Mouse (Mus musculus): Measurements from ENCODE around the gene Ephx3. TPM values are rescaled to one million over a fixed set of nuclear protein-coding genes. Genes with fewer than 3 reads are reported as not detected.

Ephx3 gene
- polyA plus RNA-seq, 1 experiment from 2014 or later: not detected

GRCm38 (mm10) chr17:32201086-32201485 lies 11.7 kb upstream of the Ephx3 start:
- H3K4me3 ChIP-seq: no peak overlapping the region
- H3K36me3 ChIP-seq: peaks cover 99% of the 10 kb centered on the region
- H3K4me1 ChIP-seq: no peaks in the 10 kb centered on the region
- no peaks in the 10 kb centered on the region for H3K9me3 ChIP-seq
- 80% methylated on average over 5 of the region's 5 CpGs for WGBS
- H3K27ac ChIP-seq: no peak overlapping the region
- DNase-seq (ENCODE audit: low spot score): no peak
- no peaks in the 10 kb centered on the region for H3K27me3 ChIP-seq (ENCODE audit: insufficient read depth, poor library complexity, severe bottlenecking)

DNA sequence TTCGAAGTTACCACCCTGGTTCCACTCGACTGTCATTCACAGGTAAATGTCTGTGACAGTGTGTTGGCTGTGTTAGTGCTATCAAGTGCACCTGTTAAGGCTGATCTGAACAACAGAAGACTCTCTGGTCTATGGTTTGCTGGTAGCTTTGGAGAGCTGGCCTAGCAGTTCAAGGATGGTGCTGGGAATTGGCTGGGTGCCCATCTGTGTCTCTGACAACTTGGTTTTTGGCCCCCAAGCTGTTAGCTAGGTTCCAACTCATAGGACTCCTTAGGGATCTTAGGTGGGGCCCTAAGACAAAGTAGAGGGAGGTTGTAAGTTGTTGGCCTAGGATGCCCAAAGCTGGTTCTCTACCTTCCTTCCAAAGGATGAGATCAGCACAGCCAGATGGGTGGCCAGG lies 10.4 kb upstream of the Ephx3 start:
- WGBS: 77% methylated on average over 2 of the region's 2 CpGs
- Histone ChIP-seq H3K4me3 (no peak overlapping the region), H3K27ac (no peak overlapping the region), H3K9me3 (no peaks in the 10 kb centered on the region), H3K27me3 (ENCODE audit: insufficient read depth, poor library complexity, severe bottlenecking) (no peaks in the 10 kb centered on the region), H3K36me3 (peaks cover 96% of the 10 kb centered on the region), H3K4me1 (no peaks in the 10 kb centered on the region)
- no peak for DNase-seq (ENCODE audit: low spot score)

- WGBS: 94% methylated on average over 14 of the region's 14 CpGs
- H3K9me3 ChIP-seq: no peaks in the 10 kb centered on the region
- H3K36me3 ChIP-seq: peaks cover 70% of the 10 kb centered on the region
- DNase-seq (ENCODE audit: low spot score): no peak
- H3K27me3 ChIP-seq (ENCODE audit: insufficient read depth, poor library complexity, severe bottlenecking): no peaks in the 10 kb centered on the region
- H3K4me3 ChIP-seq: no peak overlapping the region
- H3K4me1 ChIP-seq: no peaks in the 10 kb centered on the region
- no peak overlapping the region for H3K27ac ChIP-seq
Observed at GRCm38 (mm10) chr17:32197156-32197555, 7.8 kb upstream of the Ephx3 start.

GRCm38 (mm10) chr17:32195725-32196124 lies 6.4 kb upstream of the Ephx3 start:
- H3K36me3 ChIP-seq: peaks cover 56% of the 10 kb centered on the region
- H3K4me3 ChIP-seq: no peak overlapping the region
- no peaks in the 10 kb centered on the region for H3K4me1 ChIP-seq
- H3K27me3 ChIP-seq (ENCODE audit: insufficient read depth, poor library complexity, severe bottlenecking): 0 out of 2 replicates have a peak, but pooled peaks cover under 1% of the 10 kb centered on the region
- H3K9me3 ChIP-seq: no peaks in the 10 kb centered on the region
- DNase-seq (ENCODE audit: low spot score): no peak
- no peak overlapping the region for H3K27ac ChIP-seq
- WGBS: 87% methylated on average over 5 of the region's 5 CpGs

DNA sequence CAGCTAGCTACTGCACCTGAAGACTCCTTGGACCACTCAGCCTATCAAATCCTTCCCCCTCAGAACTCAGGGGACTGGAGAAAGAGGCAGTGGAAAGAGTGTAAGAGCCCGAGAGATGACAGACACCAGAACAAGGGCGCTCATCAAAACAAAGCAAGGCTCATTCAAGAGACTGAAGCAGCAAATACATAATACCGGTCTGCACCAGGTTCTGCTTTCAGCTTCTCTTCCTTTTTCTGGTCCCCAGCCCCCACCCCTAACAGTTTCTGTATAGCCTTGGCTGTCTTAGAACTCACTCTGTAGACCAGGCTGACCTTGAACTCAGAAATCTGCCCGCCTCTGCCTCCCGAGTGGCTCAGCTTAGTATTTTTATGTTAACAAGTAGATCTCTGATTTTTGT lies 3.7 kb upstream of the Ephx3 start:
- H3K9me3 ChIP-seq: no peaks in the 10 kb centered on the region
- peaks cover 26% of the 10 kb centered on the region for H3K27me3 ChIP-seq (ENCODE audit: insufficient read depth, poor library complexity, severe bottlenecking)
- H3K4me1 ChIP-seq: peaks cover 19% of the 10 kb centered on the region
- peaks cover 29% of the 10 kb centered on the region for H3K36me3 ChIP-seq
- WGBS: 79% methylated on average over 5 of the region's 5 CpGs
- H3K27ac ChIP-seq: no peak overlapping the region
- DNase-seq (ENCODE audit: low spot score): no peak
- H3K4me3 ChIP-seq: no peak overlapping the region

DNA sequence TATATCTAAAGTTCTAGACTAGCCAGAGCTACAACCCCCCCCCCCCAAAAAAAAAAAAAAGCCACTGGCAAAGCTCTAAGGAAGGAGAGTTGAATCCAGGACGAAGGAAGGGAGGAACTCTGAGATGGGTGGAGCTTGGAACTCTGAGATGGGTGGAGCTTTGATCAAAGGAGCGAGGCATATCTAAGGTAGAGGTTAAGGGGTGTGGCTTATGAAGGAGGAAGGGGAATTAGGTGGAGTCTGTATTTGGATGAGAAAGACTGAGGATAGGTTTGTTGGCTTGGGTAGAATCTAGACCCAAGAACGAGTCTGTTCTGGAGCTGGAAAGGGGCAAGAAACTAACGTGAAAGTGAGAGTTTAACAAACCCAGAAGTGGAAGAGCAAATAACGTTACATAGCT lies 501 bp upstream of the Ephx3 start:
- H3K27ac ChIP-seq: no peak overlapping the region
- WGBS: 15% methylated on average over 5 of the region's 5 CpGs
- no peak for DNase-seq (ENCODE audit: low spot score)
- peaks cover 36% of the 10 kb centered on the region for H3K27me3 ChIP-seq (ENCODE audit: insufficient read depth, poor library complexity, severe bottlenecking)
- no peaks in the 10 kb centered on the region for H3K36me3 ChIP-seq
- H3K4me1 ChIP-seq: peaks cover 19% of the 10 kb centered on the region
- H3K4me3 ChIP-seq: peak overlapping the region; percentile 58
- H3K9me3 ChIP-seq: no peaks in the 10 kb centered on the region

- Histone ChIP-seq H3K4me3 (no peak overlapping the region), H3K27me3 (ENCODE audit: insufficient read depth, poor library complexity, severe bottlenecking) (peaks cover 13% of the 10 kb centered on the region), H3K36me3 (no peaks in the 10 kb centered on the region), H3K27ac (no peak overlapping the region), H3K9me3 (no peaks in the 10 kb centered on the region), H3K4me1 (peaks cover 25% of the 10 kb centered on the region)
- WGBS: 33% methylated on average over 8 of the region's 8 CpGs
- DNase-seq (ENCODE audit: low spot score): no peak
Observed at GRCm38 (mm10) chr17:32183017-32183416, 6.3 kb downstream of the Ephx3 start.

GRCm38 (mm10) chr17:32179621-32180491 lies 9.5 kb downstream of the Ephx3 start:
- peaks cover 25% of the 10 kb centered on the region for H3K4me1 ChIP-seq
- WGBS: 41% methylated on average over 11 of the region's 11 CpGs
- peaks cover 3% of the 10 kb centered on the region; the same call in 1 of the 2 replicates for H3K27me3 ChIP-seq (ENCODE audit: insufficient read depth, poor library complexity, severe bottlenecking)
- no peaks in the 10 kb centered on the region for H3K36me3 ChIP-seq
- 0 out of 2 replicates have a peak overlapping the region, but pooled peaks have one; percentile 25 for H3K27ac ChIP-seq
- H3K4me3 ChIP-seq: no peak overlapping the region
- no peaks in the 10 kb centered on the region for H3K9me3 ChIP-seq
- no peak for DNase-seq (ENCODE audit: low spot score)

- no peak overlapping the region for H3K4me3 ChIP-seq
- 83% methylated on average over 4 of the region's 4 CpGs for WGBS
- H3K27me3 ChIP-seq (ENCODE audit: insufficient read depth, poor library complexity, severe bottlenecking): no peaks in the 10 kb centered on the region
- no peaks in the 10 kb centered on the region for H3K9me3 ChIP-seq
- H3K4me1 ChIP-seq: peaks cover 25% of the 10 kb centered on the region
- DNase-seq (ENCODE audit: low spot score): no peak
- H3K36me3 ChIP-seq: no peaks in the 10 kb centered on the region
- H3K27ac ChIP-seq: no peak overlapping the region
Observed at GRCm38 (mm10) chr17:32176919-32177318, 12.4 kb downstream of the Ephx3 start.

DNA sequence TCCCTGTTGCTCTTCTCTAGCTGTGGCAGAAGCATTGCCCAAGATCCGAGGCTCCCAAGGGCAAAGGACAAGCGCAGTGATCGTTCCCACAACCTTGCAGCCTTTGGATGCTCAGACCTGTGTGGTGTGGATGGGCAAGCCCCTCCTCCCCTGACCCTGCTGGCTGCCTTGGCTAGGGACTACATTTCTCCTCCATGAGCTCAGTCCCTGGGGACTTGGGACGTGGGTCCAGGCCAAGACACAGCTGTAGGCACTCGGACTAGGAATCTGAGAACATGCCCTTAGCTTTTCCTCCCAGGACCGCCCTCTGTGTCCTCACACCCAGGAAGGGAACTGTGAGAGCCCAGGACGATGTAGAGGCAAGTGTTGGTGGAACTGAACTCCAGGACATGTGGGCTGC lies 16.2 kb downstream of the Ephx3 start:
- H3K4me3 ChIP-seq: no peak overlapping the region
- no peaks in the 10 kb centered on the region for H3K36me3 ChIP-seq
- H3K27me3 ChIP-seq (ENCODE audit: insufficient read depth, poor library complexity, severe bottlenecking): no peaks in the 10 kb centered on the region
- H3K9me3 ChIP-seq: no peaks in the 10 kb centered on the region
- 58% methylated on average over 7 of the region's 7 CpGs for WGBS
- DNase-seq (ENCODE audit: low spot score): no peak
- peaks cover 6% of the 10 kb centered on the region for H3K4me1 ChIP-seq
- H3K27ac ChIP-seq: no peak overlapping the region

GRCm38 (mm10) chr17:32172485-32172884 lies 16.9 kb downstream of the Ephx3 start:
- Histone ChIP-seq H3K4me3 (no peak overlapping the region), H3K36me3 (no peaks in the 10 kb centered on the region), H3K27me3 (ENCODE audit: insufficient read depth, poor library complexity, severe bottlenecking) (no peaks in the 10 kb centered on the region), H3K4me1 (peaks cover 6% of the 10 kb centered on the region), H3K27ac (no peak overlapping the region), H3K9me3 (no peaks in the 10 kb centered on the region)
- 56% methylated on average over 2 of the region's 2 CpGs for WGBS
- DNase-seq (ENCODE audit: low spot score): no peak

DNA sequence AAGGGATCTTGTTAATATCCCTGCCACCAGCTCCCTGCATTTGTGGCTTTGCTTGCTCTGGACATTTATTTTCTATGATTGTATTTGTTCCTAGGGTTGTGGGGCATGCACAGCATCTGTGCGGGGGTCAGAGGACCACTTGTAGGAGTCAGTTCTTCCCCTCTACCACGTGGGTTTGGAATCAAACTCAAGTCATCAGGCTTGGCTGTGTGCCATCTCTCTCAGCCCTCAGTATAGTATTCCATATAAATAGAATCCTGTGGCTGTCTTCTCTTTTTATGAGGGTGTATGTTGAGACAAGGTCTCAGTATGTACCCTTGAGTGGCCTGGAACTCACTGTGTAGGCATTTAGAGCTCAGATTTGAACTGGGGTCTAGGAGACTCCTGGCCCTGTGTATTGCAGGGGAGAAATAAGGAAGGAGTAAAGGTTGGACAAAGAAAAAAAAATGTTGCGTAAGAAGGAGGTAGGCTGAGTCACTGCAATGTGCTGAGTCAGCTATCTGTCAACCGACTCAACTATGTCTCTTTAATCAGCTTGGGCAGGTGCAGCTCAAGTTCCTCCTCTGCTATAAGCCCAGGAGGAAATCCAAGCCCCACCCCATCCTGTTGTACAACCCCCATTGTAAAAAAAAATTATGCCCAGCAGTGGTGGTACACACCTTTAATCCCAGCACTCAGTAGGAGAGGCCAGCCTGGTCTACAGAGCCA lies 19.7 kb downstream of the Ephx3 start:
- H3K27ac ChIP-seq: no peak overlapping the region
- no peaks in the 10 kb centered on the region for H3K36me3 ChIP-seq
- no peak for DNase-seq (ENCODE audit: low spot score)
- H3K27me3 ChIP-seq (ENCODE audit: insufficient read depth, poor library complexity, severe bottlenecking): no peaks in the 10 kb centered on the region
- H3K9me3 ChIP-seq: no peaks in the 10 kb centered on the region
- WGBS: 75% methylated on average over 4 of the region's 4 CpGs
- no peak overlapping the region for H3K4me3 ChIP-seq
- peaks cover 23% of the 10 kb centered on the region for H3K4me1 ChIP-seq

GRCm38 (mm10) chr17:32166687-32167086 lies 22.7 kb downstream of the Ephx3 start, which contains the start of gene Notch3:
Notch3 (minus strand) TSS chr17:32166852.
- peaks cover 34% of the 10 kb centered on the region for H3K4me1 ChIP-seq
- no peak for DNase-seq (ENCODE audit: low spot score)
- WGBS: under 1% methylated on average over 31 of the region's 39 CpGs
- H3K36me3 ChIP-seq: no peaks in the 10 kb centered on the region
- H3K9me3 ChIP-seq: no peaks in the 10 kb centered on the region
- H3K27ac ChIP-seq: peak within 1 kb of the TSS; percentile 92
- peak within 1 kb of the TSS; percentile 83 for H3K4me3 ChIP-seq
- peaks cover 23% of the 10 kb centered on the region; the same call in 1 of the 2 replicates for H3K27me3 ChIP-seq (ENCODE audit: insufficient read depth, poor library complexity, severe bottlenecking)
